Mouse (Mus musculus) cerebellum, adult 11 months (tissue): ENCODE measurements around the gene Hnrnpll.
"Not testable (repeated sequence)": the region's sequence is repeated elsewhere in the genome, so short reads cannot be mapped to it uniquely, and the experiment has no call there.

Experiments used
- DNase-seq: peaks from one replicate; pipeline ENCODE4 v3.0.0; 2022

Gene Hnrnpll

DNA sequence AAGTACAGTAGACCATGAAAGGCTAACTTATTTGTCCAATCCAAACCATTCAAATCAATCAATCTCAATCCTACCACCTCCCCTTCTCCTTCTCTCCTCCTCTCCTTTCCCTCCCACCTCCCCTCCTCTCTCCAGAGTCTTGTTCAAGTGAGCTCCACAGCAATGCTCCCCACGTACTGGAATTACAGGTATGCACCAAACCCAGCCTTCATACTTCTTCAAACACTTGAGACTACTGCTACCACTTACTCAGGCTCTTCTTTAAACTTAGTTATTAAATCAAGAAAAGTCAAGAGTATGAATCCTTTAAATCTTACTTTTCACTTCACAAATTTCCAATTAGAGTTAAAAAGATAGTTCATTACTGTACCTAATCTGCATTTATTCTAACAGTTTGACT is 3.6 kb downstream of the Hnrnpll start:
- DNase-seq: no peak

DNA sequence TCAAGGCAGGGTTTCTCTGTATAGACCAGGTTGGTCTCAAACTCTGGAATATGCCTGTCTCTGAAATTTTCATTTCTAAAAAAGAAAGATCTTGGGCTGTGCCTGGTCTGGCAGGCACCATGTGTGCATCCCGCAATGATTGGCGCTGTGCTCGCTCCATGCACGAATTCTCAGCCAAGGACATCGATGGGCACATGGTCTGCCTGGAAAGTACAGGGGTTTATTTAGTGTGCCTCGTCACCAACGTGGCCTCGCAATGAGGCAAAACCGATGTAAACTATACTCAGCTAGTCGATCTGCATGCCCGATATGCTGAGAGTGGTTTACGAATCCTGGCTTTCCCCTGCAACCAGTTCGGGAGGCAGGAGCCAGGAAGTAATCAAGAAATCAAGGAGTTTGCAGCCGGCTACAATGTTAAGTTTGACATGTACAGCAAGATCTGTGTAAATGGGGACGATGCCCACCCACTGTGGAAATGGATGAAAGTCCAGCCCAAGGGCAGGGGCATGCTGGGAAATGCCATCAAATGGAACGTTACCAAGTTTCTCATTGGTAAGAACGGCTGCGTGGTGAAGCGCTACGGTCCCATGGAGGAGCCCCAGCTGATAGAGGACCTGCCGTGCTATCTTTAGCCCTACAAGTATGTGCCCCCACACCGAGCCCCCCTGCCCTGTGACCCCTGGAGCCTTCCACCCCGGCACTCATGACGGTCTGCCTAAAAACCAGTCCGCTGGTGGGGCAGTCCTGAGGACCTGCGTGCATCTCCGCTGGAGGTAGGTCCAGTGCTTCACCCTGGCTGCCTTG is 8.0 kb downstream of the Hnrnpll start:
- DNase-seq: no peak

DNA sequence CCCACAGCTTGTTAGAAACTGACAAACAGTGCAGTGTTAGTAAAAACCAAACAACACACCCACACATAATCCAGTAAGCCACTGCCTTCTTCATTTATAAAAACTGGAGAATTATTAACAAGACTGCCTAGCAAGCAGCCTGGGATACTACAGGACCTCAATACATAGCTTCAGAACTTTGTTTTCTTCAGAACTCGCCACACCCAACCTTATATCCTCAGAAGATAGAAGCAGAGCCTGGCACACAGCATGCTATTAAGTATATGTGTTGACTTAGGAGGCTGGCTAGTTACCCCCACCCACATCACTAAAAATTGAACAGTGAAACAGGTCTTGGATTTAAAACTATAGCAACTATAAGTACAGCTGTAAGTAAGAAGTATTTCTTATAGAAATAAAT is 10.5 kb downstream of the Hnrnpll start:
- no peak for DNase-seq

DNA sequence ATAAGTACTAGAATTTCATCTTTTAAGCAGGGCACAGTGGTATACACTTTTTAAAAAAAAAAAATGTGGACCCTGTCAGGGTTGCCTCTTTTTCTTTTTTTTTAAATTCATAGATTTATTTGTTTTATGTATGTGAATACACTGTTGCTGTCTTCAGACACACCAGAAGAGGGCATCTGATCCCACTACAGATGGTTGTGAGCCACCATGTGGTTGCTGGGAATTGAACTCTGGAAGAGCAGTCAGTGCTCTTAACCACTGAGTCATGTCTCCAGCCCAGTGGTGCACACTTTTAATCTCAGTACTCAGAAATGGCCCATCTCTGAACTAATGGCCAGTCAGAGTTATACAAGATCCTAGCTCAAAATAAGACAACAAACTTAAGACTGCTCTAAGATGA is 12.8 kb downstream of the Hnrnpll start:
- DNase-seq: not testable (repeated sequence)

DNA sequence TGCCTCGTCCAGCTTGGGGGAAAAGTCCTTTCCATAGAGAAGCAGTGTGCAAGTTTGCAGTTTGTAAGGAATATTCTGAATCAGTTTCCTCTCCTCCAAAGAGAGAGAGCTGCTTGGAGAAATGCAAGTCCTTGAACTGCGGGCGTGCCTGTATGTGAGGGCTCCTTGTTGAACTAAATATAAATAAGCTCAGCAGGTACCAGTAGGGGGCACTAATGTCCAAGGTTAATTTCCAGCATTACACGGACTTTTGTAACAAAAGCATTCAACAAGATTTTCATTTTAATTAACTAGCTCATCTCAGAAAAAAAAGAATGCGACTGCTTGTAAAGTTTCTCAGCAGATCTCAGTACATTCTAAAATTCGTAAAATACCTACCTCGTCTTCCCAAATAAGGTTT is 13.9 kb downstream of the Hnrnpll start:
- peak; percentile 53 for DNase-seq

DNA sequence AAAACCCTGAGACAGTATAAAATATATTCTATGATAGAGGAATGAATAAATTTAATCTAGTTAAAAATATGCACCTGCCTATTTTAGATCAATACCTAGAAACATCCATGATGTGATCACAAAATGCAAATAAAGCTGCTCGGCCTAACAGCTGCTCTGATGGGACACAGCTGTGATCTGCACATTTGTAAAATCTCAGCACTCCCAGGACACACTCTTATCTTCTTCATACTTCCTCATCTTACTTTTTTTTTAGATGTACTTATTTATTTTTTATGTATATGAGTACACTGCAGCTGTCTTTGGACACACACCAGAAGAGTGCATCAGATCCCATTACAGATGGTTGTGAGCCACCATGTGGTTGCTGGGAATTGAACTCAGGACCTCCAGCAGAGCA is 20.4 kb downstream of the Hnrnpll start:
- no peak for DNase-seq

GRCm38 (mm10) chr17:80028675-80029074 is 33.5 kb downstream of the Hnrnpll start:
- DNase-seq: no peak

DNA sequence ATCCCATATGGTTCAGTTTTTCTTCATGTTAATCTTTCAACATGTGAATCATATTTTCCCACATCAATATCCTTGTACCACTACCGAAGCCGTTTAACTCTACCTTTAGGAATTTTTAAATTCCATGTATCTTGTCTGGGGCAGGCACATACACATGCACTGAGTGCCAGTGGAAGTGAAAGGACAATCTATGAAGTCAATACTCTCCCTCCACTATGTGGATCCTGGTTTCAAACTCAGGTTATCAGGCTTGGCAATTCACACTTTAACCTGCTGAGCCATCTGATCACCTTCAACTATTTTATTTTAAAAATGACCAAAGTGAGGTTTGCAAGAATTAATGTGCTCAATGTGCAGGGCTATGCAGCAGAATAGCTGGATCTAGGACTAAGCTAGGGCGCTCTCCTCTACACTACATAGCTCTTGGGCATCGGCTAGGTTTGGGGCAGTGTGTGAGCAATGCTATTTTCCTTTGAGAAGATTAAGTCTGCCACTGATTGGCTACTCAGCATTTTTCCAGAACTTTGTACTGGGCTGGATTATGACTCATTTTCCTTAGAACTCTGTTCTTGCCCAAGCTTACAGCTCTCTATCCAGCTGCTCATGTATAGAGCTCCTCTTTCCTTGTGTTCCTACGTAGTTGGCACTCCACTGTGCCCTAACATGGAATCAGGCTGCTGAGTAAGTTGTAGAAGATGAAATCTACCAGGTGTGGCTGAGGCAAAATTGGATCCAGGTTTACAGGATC is 35.8 kb downstream of the Hnrnpll start:
- no peak for DNase-seq

DNA sequence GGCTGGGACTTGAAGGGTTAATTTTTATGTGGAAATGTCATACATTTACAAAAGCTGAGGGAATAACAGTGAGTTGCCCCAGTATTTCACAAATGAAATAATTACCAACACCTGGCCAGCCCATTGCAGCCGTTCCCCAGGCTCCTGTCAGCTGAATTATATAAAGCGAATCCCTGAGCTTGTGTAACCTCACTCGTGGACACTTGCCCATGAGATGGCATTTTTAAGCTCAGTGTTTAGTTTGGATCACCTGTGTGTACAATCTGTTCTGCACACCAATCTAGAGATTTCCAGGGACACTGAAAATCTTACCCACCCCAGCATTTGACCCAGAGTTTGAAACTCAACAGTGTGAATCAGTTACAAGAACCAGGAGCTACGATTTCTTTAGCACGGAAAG is 40.0 kb downstream of the Hnrnpll start:
- peak; percentile 11 for DNase-seq

DNA sequence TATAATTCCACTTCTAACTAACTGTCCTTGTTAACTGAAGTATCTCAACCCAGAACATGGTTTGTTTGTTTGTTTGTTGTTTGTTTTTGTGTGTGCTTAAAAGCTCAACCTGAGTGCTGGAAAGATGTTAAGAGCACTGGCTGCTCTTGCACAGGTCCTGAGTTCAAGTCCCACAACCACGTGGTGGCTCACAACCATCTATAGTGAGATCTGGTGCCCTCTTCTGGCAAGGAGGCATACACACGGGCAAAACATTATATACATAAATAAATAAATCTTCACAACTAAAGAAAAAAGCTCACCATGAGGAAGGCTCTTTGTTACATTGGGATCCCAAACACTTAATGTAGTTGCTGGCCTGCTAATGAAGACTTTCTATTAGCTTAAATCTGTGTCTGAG is 41.6 kb downstream of the Hnrnpll start:
- DNase-seq: no peak

GRCm38 (mm10) chr17:80018976-80019541 is 43.1 kb downstream of the Hnrnpll start:
- DNase-seq: no peak

- DNase-seq: no peak
Measured at GRCm38 (mm10) chr17:80018239-80018975, 43.7 kb downstream of the Hnrnpll start.

GRCm38 (mm10) chr17:80017389-80017788 is 44.7 kb downstream of the Hnrnpll start:
- peak; percentile 53 for DNase-seq

GRCm38 (mm10) chr17:80016400-80016799 is 45.7 kb downstream of the Hnrnpll start:
- DNase-seq: not testable (repeated sequence)

DNA sequence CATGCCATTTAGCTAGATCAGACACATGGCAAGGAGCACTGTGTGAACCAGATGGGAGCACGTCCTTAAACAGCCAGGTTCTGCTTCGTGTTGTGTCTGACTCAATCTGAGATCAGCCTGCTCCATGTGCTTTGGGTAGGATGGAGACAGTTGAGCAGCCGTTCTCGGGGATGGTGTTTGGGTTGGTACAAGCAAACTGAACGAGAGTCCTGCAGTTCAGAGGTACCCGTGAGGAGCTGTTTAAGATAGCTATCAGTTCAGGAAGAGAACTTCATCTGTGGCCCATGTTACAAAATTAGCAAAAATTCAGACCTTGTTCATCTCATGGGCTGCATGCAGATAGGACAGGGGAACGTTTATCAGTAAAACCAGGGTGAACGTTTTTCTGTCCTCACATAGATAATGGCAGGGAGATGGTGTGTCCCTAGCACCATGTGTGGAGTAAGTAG is 47.7 kb downstream of the Hnrnpll start:
- no peak for DNase-seq

DNA sequence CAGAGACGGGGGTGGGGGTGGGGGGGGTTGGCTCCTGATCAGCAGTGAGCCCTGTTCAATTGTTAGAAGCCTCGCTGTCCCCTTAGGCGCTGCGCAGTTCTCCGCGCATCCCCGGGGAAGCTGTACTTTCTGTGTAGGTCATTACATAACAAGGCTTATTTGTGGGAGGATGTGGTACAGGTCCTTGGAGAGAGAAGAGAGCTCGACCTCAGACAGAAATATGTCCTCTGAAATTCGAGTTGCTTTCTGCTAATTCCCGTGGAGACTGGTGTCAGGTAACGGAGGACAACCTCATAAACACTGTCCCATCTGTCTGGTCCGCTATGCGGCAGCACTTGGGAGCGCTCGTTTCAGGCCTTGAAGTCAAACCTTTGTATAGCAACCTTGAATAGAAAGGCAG is 52.2 kb downstream of the Hnrnpll start:
- no peak for DNase-seq

DNA sequence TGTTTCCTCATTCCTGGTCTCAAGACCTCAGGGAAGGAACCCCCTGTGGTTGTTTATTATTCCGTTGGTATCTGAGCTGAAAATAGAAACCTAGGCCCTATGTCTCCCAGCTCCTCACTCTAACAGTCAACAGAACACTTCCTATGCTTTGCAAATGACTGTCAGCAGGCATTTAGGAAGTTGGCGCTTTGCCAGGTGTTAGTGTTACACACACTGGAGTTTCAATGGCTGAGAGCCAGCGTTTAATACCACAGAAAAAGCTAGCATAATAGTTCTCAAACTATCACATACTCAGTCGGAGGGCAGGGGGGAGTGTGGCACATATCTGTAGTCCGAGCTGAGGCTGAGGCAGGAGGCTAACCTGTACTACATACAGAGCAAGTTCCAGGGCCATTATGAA is 53.3 kb downstream of the Hnrnpll start:
- peak; percentile 8 for DNase-seq

DNA sequence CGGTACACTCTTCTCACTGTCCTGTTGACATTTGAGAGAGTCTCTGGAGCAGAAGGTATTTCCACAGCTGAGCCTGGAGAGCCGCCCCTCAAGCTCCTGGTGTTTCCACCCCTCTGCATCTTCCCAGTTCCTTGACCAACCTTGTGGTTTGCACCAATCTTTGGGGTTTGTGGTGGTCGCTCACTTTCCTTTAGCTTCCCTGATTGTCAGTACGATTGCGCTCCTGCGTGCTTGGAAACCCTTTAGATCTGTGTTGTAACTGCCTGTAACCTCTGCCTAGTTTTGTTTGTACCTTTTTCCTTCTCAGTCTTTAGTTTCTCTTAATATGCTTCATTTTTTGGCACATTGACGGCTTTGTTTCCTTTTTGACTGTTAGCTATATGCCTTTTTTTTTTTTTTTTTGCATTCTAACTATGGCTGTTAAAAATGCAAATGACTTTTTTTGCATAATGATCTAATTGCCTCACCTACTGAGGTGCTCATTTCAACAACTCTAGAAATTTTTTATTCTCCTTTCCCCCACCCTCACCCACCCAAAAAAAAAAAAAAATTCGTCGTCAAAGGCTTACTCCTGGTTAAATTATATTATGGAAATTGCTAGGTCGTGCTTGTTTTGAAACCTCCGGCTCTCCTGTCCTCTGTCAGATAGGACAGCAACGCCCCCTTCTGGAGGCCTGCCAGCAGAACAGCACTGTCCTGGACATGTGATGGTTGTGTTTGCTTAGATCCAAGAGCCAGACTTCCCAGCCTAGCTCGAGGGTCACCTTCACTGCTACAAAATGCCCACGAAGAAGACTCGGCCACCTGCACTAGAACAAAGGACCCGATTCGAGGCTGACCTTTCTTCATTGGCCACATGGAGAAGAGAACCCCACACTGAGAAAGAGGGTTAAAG is 57.5 kb downstream of the Hnrnpll start:
- DNase-seq: peak; percentile 32

- not testable (repeated sequence) for DNase-seq
Measured at GRCm38 (mm10) chr17:80003851-80004250, 58.3 kb downstream of the Hnrnpll start.

DNA sequence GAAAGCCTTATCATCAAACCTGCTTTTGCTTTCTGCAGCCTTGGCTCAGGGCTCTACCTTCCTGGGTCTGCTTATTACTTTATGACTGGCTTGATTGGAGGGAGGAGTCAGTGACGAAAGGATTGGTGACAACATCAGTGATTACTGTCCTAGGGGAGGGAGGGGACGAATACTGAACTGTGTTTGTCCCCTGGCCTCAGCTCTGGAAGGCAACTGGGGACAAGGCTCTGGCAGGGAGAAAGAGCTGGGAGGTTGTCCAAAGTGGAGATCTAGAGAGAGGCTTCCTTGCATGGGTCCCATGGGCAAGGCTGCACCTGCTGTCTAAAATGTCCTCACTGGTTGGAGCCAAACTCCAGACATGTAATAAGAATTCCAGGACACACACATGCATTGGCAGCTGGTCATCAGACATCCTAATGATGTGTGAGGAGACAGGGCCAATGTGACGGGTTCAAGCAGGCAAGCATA is 59.7 kb downstream of the Hnrnpll start:
- no peak for DNase-seq

- no peak for DNase-seq
Measured at GRCm38 (mm10) chr17:79999631-80000030, 62.5 kb downstream of the Hnrnpll start.

DNA sequence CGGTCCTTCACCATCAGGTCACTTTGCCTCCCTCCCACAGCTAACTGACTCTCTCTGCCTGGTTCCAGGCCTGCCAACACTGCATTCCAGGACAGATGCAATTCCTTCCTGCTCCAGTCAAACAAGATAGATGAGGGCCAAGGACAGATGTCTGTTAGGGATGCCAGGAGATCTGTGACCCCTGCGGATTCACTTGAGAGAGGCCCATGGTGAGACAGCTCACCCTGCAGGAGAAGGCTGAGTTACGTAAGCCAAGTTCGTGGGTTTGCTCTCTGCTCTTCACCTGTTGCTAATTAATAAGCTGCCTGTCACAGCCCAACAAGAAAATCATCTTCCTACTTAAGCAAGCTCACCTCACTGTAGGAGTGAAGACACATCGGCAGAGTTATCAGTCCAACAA is 63.1 kb downstream of the Hnrnpll start:
- no peak for DNase-seq
